Mouse (Mus musculus): Measurements from ENCODE around the gene Gstp3.

- no peak for TF ChIP-seq GATA1 (IDR thresholded peaks at IDR 0.05; ENCODE audit: low read length)
- TF ChIP-seq TAL1 (IDR thresholded peaks at IDR 0.05; ENCODE audit: low read length): no peak
These were observed at the start of gene Gstp3 for GRCm38 (mm10) chr19:4059069-4059740.

Measured in erythroblast, embryonic 14.5 days (primary cell).